Mouse (Mus musculus) urinary bladder, postnatal 0 days (tissue): ENCODE data around the gene Naa11. TPM values are rescaled to one million over a fixed set of nuclear protein-coding genes. Genes with fewer than 3 reads are reported as not detected.

Source experiments
- polyA plus RNA-seq: library from polyadenylated mRNA; unstranded; fragments of >200 nt; fragmentation: Nextera tagmentation; extraction: Ambion mirVana; gene quantifications from 2 replicates; pipeline ENCODE4 v1.2.1, GENCODE M21; 2015

Gene Naa11
- not detected in 2 replicates for polyA plus RNA-seq

DNA sequence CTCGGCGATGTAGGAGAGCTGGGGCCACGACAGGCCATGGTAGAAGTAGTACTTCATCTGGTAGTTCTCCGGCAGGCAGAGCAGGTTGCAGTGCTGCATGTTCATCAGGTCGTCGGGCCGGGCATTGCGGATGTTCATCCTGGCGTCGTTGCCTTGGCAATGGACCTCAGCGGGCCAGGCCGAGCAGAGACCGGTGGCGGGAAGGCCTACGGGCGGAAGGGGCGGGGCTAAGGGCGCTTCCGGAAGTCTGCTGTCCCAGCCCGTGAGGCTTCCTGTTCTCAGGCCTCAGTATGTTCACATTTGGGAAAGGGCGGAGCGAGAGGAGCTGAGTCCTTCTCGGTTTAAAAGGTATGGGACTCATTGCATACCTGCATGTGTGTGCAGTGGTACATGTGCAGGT lies at the start of gene Naa11:
Gene Naa11 (minus strand): TSS at position 220 of the 400 bp plus-strand sequence.

Other genes starting within 250 kb of the Naa11 start
- gene Gk2, start 64.6 kb upstream of the Naa11 start, polyA plus RNA-seq = not detected in 2 replicates